19 mouse cellular contexts compared by ENCODE assay signal in the genomic region with DNA sequence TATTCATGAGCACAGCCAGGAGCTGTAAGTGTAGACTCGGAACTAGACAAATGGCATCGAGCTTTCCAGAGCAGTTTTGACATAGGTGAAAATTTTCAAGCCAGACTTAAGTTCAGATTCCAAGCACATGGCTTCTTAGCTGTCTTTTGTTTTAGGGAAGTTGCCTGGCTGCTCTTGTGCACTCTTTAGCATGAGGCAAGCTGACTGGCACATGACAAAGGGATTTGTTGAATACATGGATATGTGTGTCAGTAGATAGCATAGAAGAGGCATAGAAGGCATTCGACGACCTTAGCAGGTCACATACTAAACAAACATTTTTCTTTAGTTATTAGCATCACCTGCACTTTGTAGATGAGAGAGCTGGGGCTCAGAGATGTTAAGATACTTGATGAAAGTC. TPM values are rescaled to one million over a fixed set of nuclear protein-coding genes. Genes with fewer than 3 reads are reported as not detected.
DNase-seq lines count a peak whose midpoint lies in the region; ATAC-seq and TF ChIP-seq lines count a peak whose summit lies in the region.
"Had no signal": no experiment of that assay in that cellular context is flagged by ENCODE, and none has a peak within 500 bp of the region (broad histone marks: within the 10 kb centered on the region; RNA-seq: fewer than 3 reads in every experiment).

No protein-coding gene starts in this region.

- DNase-seq in forebrain, embryonic 11.5 days (ENCODE audit: low spot score) = no peak
- DNase-seq in hindbrain, embryonic 11.5 days (ENCODE audit: low spot score) = no peak
- no peak for DNase-seq in midbrain, embryonic 10.5 days (ENCODE audit: low spot score)
- no peak for DNase-seq in midbrain, postnatal 0 days (ENCODE audit: low spot score)
- DNase-seq in Muller cell, postnatal 12 days (ENCODE audit: inconsistent ontology term) = no peak
- DNase-seq in urinary bladder, postnatal 4 days (ENCODE audit: low spot score in 2 of 2) = no peak
- DNase-seq: adrenal gland, postnatal 14 days; embryo, embryonic 11 days; gastrocnemius, adult 2 months; kidney, adult 9 months; kidney, postnatal 25 days; right cerebral cortex, postnatal 4 days; thymus, postnatal 36 days had no signal

- H3K4me2 ChIP-seq in forebrain, embryonic 13.5 days = peak overlapping the region; percentile 87; the same call in 1 of the 2 replicates
- H3K4me2 ChIP-seq in forebrain, embryonic 11.5 days (ENCODE audit: low read depth, low read length, severe bottlenecking) = no peak overlapping the region
- H3K4me2 ChIP-seq in hindbrain, embryonic 11.5 days (replicated peaks; ENCODE audit: low read depth, low read length) = peak overlapping the region; percentile 77
- peak overlapping the region; percentile 89 for H3K4me2 ChIP-seq in midbrain, postnatal 0 days (ENCODE audit: low read depth, low read length, poor library complexity, severe bottlenecking)
- H3K4me2 ChIP-seq: heart, embryonic 13.5 days; intestine, embryonic 15.5 days; limb, embryonic 15.5 days had no signal

- no peak overlapping the region for H3K27ac ChIP-seq in forebrain, embryonic 13.5 days
- no peak overlapping the region for H3K27ac ChIP-seq in forebrain, embryonic 11.5 days (ENCODE audit: low read depth, low read length)
- no peak overlapping the region for H3K27ac ChIP-seq in hindbrain, embryonic 11.5 days (ENCODE audit: low read depth, low read length)
- H3K27ac ChIP-seq in midbrain, embryonic 10.5 days (replicated peaks) = peak overlapping the region; percentile 69; the same call in 1 of the 2 replicates
- H3K27ac ChIP-seq in midbrain, postnatal 0 days (ENCODE audit: low read depth, low read length) = no peak overlapping the region
- H3K27ac ChIP-seq: gastrocnemius, adult 2 months; heart, embryonic 13.5 days; intestine, embryonic 15.5 days; limb, embryonic 15.5 days had no signal

- H3K27me3 ChIP-seq in forebrain, embryonic 13.5 days = peaks cover 72% of the 10 kb centered on the region
- peaks cover 48% of the 10 kb centered on the region for H3K27me3 ChIP-seq in forebrain, embryonic 11.5 days (ENCODE audit: control insufficient read depth, insufficient read depth, low read length)
- H3K27me3 ChIP-seq in hindbrain, embryonic 11.5 days (ENCODE audit: control insufficient read depth, insufficient read depth, low read length) = no peaks in the 10 kb centered on the region; the same call in 1 of the 2 replicates
- H3K27me3 ChIP-seq in midbrain, embryonic 10.5 days (ENCODE audit: low read depth, poor library complexity, severe bottlenecking) = peaks cover 79% of the 10 kb centered on the region
- no peaks in the 10 kb centered on the region for H3K27me3 ChIP-seq in midbrain, postnatal 0 days (ENCODE audit: insufficient read depth, low read length)

- H3K36me3 ChIP-seq in forebrain, embryonic 13.5 days (ENCODE audit: poor library complexity, severe bottlenecking) = no peaks in the 10 kb centered on the region
- H3K36me3 ChIP-seq in forebrain, embryonic 11.5 days (ENCODE audit: control insufficient read depth, insufficient read depth, low read length) = no peaks in the 10 kb centered on the region
- no peaks in the 10 kb centered on the region for H3K36me3 ChIP-seq in hindbrain, embryonic 11.5 days (ENCODE audit: control insufficient read depth, insufficient read depth, low read length)
- peaks cover 12% of the 10 kb centered on the region for H3K36me3 ChIP-seq in midbrain, embryonic 10.5 days
- no peaks in the 10 kb centered on the region for H3K36me3 ChIP-seq in midbrain, postnatal 0 days (ENCODE audit: insufficient read depth, low read length)
- H3K36me3 ChIP-seq: heart, embryonic 13.5 days; intestine, embryonic 15.5 days; limb, embryonic 15.5 days had no signal

- no peak overlapping the region for H3K9ac ChIP-seq in forebrain, embryonic 13.5 days
- no peak overlapping the region for H3K9ac ChIP-seq in forebrain, embryonic 11.5 days (ENCODE audit: low read length)
- H3K9ac ChIP-seq in hindbrain, embryonic 11.5 days (ENCODE audit: low read depth, low read length) = peak overlapping the region; percentile 80; the same call in 1 of the 2 replicates
- no peak overlapping the region for H3K9ac ChIP-seq in midbrain, postnatal 0 days (replicated peaks; ENCODE audit: low read length, poor library complexity, severe bottlenecking)
- H3K9ac ChIP-seq: heart, embryonic 13.5 days; intestine, embryonic 15.5 days; limb, embryonic 15.5 days had no signal

- 42% methylated on average over 4 of the region's 4 CpGs for WGBS in forebrain, embryonic 13.5 days
- 63% methylated on average over 4 of the region's 4 CpGs for WGBS in forebrain, embryonic 11.5 days
- WGBS in hindbrain, embryonic 11.5 days = 48% methylated on average over 4 of the region's 4 CpGs
- 48% methylated on average over 4 of the region's 4 CpGs for WGBS in midbrain, embryonic 10.5 days
- WGBS in midbrain, postnatal 0 days = 34% methylated on average over 4 of the region's 4 CpGs

- no peak for TF ChIP-seq CTCF in midbrain, postnatal 0 days (IDR thresholded peaks at IDR 0.05)

- no peak overlapping the region for H3K4me3 ChIP-seq in forebrain, embryonic 13.5 days
- no peak overlapping the region for H3K4me3 ChIP-seq in forebrain, embryonic 11.5 days (ENCODE audit: low read depth, low read length)
- H3K4me3 ChIP-seq in hindbrain, embryonic 11.5 days (ENCODE audit: low read depth, low read length) = peak overlapping the region; percentile 73; the same call in 1 of the 2 replicates
- H3K4me3 ChIP-seq in midbrain, embryonic 10.5 days = peak overlapping the region; percentile 74; the same call in 1 of the 2 replicates
- peak overlapping the region; percentile 67; the same call in 1 of the 2 replicates for H3K4me3 ChIP-seq in midbrain, postnatal 0 days (ENCODE audit: low read depth, low read length)
- H3K4me3 ChIP-seq: gastrocnemius, adult 2 months; heart, embryonic 13.5 days; intestine, embryonic 15.5 days; limb, embryonic 15.5 days had no signal

- no peak for ATAC-seq in forebrain, embryonic 13.5 days
- no peak for ATAC-seq in forebrain, embryonic 11.5 days (replicated peaks; ENCODE audit: low FRiP score)
- ATAC-seq in hindbrain, embryonic 11.5 days (ENCODE audit: low FRiP score) = no peak
- no peak for ATAC-seq in midbrain, postnatal 0 days (ENCODE audit: low FRiP score)
- ATAC-seq in erythroblast, adult 5-6 weeks (replicated peaks; ENCODE audit: low FRiP score, poor library complexity, severe bottlenecking) = no peak
- ATAC-seq: intestine, embryonic 15.5 days; lung, postnatal 0 days had no signal

- peaks cover 44% of the 10 kb centered on the region for H3K4me1 ChIP-seq in forebrain, embryonic 13.5 days
- peaks cover 6% of the 10 kb centered on the region; the same call in 1 of the 2 replicates for H3K4me1 ChIP-seq in forebrain, embryonic 11.5 days (replicated peaks; ENCODE audit: control insufficient read depth, insufficient read depth, low read length)
- H3K4me1 ChIP-seq in hindbrain, embryonic 11.5 days (replicated peaks; ENCODE audit: control insufficient read depth, insufficient read depth, low read length) = peaks cover 31% of the 10 kb centered on the region
- peaks cover 88% of the 10 kb centered on the region for H3K4me1 ChIP-seq in midbrain, embryonic 10.5 days
- H3K4me1 ChIP-seq in midbrain, postnatal 0 days (ENCODE audit: insufficient read depth, low read length) = peaks cover 30% of the 10 kb centered on the region; the same call in 1 of the 2 replicates

- H3K9me3 ChIP-seq in forebrain, embryonic 13.5 days (replicated peaks) = no peaks in the 10 kb centered on the region
- H3K9me3 ChIP-seq in forebrain, embryonic 11.5 days (ENCODE audit: control insufficient read depth, low read length) = no peaks in the 10 kb centered on the region
- H3K9me3 ChIP-seq in hindbrain, embryonic 11.5 days (ENCODE audit: control insufficient read depth, low read length) = no peaks in the 10 kb centered on the region
- H3K9me3 ChIP-seq in midbrain, embryonic 10.5 days (replicated peaks) = no peaks in the 10 kb centered on the region
- H3K9me3 ChIP-seq in midbrain, postnatal 0 days (ENCODE audit: low read length) = no peaks in the 10 kb centered on the region
- H3K9me3 ChIP-seq: heart, embryonic 13.5 days; intestine, embryonic 15.5 days; limb, embryonic 15.5 days had no signal

RNA-seq across cellular contexts. Expression of a gene that starts 53.4 kb away (rescaled TPM):
- polyA plus RNA-seq in forebrain, embryonic 13.5 days (2015; fragmentation: Nextera tagmentation; extraction: Ambion mirVana) = 11.2 and 11.4 TPM in 2 replicates
- 6.9 and 7.2 TPM in 2 replicates for polyA plus RNA-seq in forebrain, embryonic 11.5 days (2014; fragmentation: Nextera tagmentation; extraction: Ambion mirVana)
- 22.6 and 36.1 TPM in 2 replicates for polyA plus RNA-seq in hindbrain, embryonic 11.5 days (2014; fragmentation: Nextera tagmentation; extraction: Ambion mirVana)
- 13.7 and 19.4 TPM in 2 replicates for polyA plus RNA-seq in midbrain, embryonic 10.5 days (2016; fragmentation: Nextera tagmentation; extraction: Ambion mirVana)
- 53.8 and 67.5 TPM in 2 replicates for total RNA-seq in midbrain, postnatal 0 days (2014; rRNA removed)
- polyA plus RNA-seq in midbrain, postnatal 0 days (2015; fragmentation: Nextera tagmentation; extraction: Ambion mirVana) = 12.4 and 18.3 TPM in 2 replicates
- total RNA-seq in erythroblast, adult 5-6 weeks (2015; ENCODE audit: low replicate concordance) = 1.9 and 5.6 TPM in 2 replicates
- 3.9 and 4.6 TPM in 2 replicates for total RNA-seq in erythroblast, adult 5-6 weeks (2017; ENCODE audit: low replicate concordance)

Comparison
In these comparisons a context has a peak if more than half of its experiments do, and no peak if none do; other contexts are left out.
1. H3K4me3 ChIP-seq: peak in hindbrain, embryonic 11.5 days (single experiment), midbrain, embryonic 10.5 days (single experiment) and midbrain, postnatal 0 days (single experiment); none in forebrain, embryonic 13.5 days (single experiment) and forebrain, embryonic 11.5 days (single experiment).